Mouse (Mus musculus): ENCODE data around the gene Gpr179. TPM values are rescaled to one million over a fixed set of nuclear protein-coding genes. Genes with fewer than 3 reads are reported as not detected.

Gpr179 gene
- total and polyA plus RNA-seq, 2 experiments from 2014 or later: not detected

- Histone ChIP-seq H3K9me3 (replicated peaks; ENCODE audit: control insufficient read depth, low read length) (no peaks in the 10 kb centered on the region), H3K4me3 (ENCODE audit: low read depth, low read length) (no peak overlapping the region), H3K36me3 (replicated peaks; ENCODE audit: control insufficient read depth, insufficient read depth, low read length) (peaks cover 71% of the 10 kb centered on the region), H3K4me1 (ENCODE audit: control insufficient read depth, insufficient read depth) (no peaks in the 10 kb centered on the region), H3K27me3 (ENCODE audit: control insufficient read depth, insufficient read depth, low read length) (no peaks in the 10 kb centered on the region), H3K27ac (ENCODE audit: low read depth) (no peak overlapping the region), H3K9ac (replicated peaks; ENCODE audit: low read depth, low read length) (no peak overlapping the region), H3K4me2 (ENCODE audit: low read depth, low read length) (no peak overlapping the region)
- WGBS: 69% methylated on average over 11 of the region's 11 CpGs
- TF ChIP-seq CTCF (IDR thresholded peaks at IDR 0.05; ENCODE audit: low read depth): no peak
- TF ChIP-seq EP300 (IDR thresholded peaks at IDR 0.05; ENCODE audit: low read depth): no peak
- ATAC-seq (ENCODE audit: insufficient read depth, low read depth) (no peak), DNase-seq (ENCODE audit: low spot score) (no peak)
Observed at GRCm38 (mm10) chr11:97393658-97394057, 41.8 kb upstream of the Gpr179 start.

DNA sequence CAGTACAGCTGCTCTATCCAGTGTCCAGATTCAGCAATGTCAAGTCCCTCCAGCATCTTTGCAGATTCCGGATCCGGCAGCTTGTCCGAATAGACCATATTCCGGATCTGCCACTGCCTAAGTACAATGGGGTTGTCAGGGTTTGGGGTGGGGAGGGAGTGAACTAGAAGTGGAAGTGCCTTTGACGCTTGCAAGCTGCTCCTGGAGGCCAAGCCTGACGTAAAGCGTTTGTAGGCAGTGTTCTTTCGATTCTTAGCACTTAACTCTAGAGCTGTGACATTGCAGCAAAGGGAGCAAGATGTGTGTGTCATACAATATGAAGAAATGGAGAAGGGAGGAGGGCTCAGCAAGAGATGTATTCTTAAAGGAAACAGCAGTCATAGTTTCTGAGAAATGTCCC is 37.2 kb upstream of the Gpr179 start:
- Histone ChIP-seq H3K27me3 (ENCODE audit: control insufficient read depth, insufficient read depth, low read length) (no peaks in the 10 kb centered on the region), H3K9me3 (replicated peaks; ENCODE audit: control insufficient read depth, low read length) (no peaks in the 10 kb centered on the region), H3K27ac (ENCODE audit: low read depth) (no peak overlapping the region), H3K36me3 (replicated peaks; ENCODE audit: control insufficient read depth, insufficient read depth, low read length) (peaks cover 85% of the 10 kb centered on the region), H3K4me2 (ENCODE audit: low read depth, low read length) (no peak overlapping the region), H3K4me3 (ENCODE audit: low read depth, low read length) (no peak overlapping the region), H3K4me1 (ENCODE audit: control insufficient read depth, insufficient read depth) (no peaks in the 10 kb centered on the region), H3K9ac (replicated peaks; ENCODE audit: low read depth, low read length) (no peak overlapping the region)
- DNase-seq (ENCODE audit: low spot score) (no peak), ATAC-seq (ENCODE audit: insufficient read depth, low read depth) (no peak)
- WGBS: 77% methylated on average over 8 of the region's 8 CpGs
- no peak for TF ChIP-seq EP300 (IDR thresholded peaks at IDR 0.05; ENCODE audit: low read depth)
- no peak for TF ChIP-seq CTCF (IDR thresholded peaks at IDR 0.05; ENCODE audit: low read depth)

- Histone ChIP-seq H3K27ac (ENCODE audit: low read depth) (no peak overlapping the region), H3K4me3 (ENCODE audit: low read depth, low read length) (no peak overlapping the region), H3K36me3 (replicated peaks; ENCODE audit: control insufficient read depth, insufficient read depth, low read length) (peaks cover 85% of the 10 kb centered on the region), H3K9me3 (replicated peaks; ENCODE audit: control insufficient read depth, low read length) (no peaks in the 10 kb centered on the region), H3K9ac (replicated peaks; ENCODE audit: low read depth, low read length) (no peak overlapping the region), H3K27me3 (ENCODE audit: control insufficient read depth, insufficient read depth, low read length) (no peaks in the 10 kb centered on the region), H3K4me2 (ENCODE audit: low read depth, low read length) (no peak overlapping the region), H3K4me1 (ENCODE audit: control insufficient read depth, insufficient read depth) (no peaks in the 10 kb centered on the region)
- DNase-seq (ENCODE audit: low spot score): no peak
- WGBS: 84% methylated on average over 2 of the region's 2 CpGs
- no peak for ATAC-seq (ENCODE audit: insufficient read depth, low read depth)
- TF ChIP-seq CTCF (IDR thresholded peaks at IDR 0.05; ENCODE audit: low read depth): no peak
- TF ChIP-seq EP300 (IDR thresholded peaks at IDR 0.05; ENCODE audit: low read depth): no peak
Observed at GRCm38 (mm10) chr11:97387811-97388210, 35.9 kb upstream of the Gpr179 start.

DNA sequence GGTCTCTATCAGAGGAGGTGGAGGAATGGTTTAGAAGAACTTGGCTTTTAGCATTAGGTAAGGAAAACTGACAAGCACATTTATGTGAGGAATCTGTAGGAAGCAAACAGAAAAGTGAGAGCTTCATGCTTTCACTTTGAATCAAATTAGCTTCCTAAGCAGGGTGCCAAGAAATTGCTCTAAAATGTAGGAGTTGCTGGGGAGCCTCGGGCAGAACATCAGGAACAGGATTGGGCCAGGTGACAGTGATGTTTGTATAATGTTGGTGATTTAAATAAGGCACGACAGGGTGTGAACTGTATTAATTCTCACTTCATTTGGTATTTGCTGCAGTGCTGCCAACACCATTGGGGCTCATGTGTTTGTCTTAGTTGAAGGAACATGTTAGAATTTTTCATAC is 31.9 kb upstream of the Gpr179 start:
- 66% methylated on average over 2 of the region's 2 CpGs for WGBS
- H3K4me3 ChIP-seq (ENCODE audit: low read depth, low read length): no peak overlapping the region
- no peaks in the 10 kb centered on the region for H3K9me3 ChIP-seq (replicated peaks; ENCODE audit: control insufficient read depth, low read length)
- H3K9ac ChIP-seq (replicated peaks; ENCODE audit: low read depth, low read length): no peak overlapping the region
- ATAC-seq (ENCODE audit: insufficient read depth, low read depth) (no peak), DNase-seq (ENCODE audit: low spot score) (no peak)
- H3K27me3 ChIP-seq (ENCODE audit: control insufficient read depth, insufficient read depth, low read length): no peaks in the 10 kb centered on the region
- peaks cover 78% of the 10 kb centered on the region for H3K36me3 ChIP-seq (replicated peaks; ENCODE audit: control insufficient read depth, insufficient read depth, low read length)
- TF ChIP-seq EP300 (IDR thresholded peaks at IDR 0.05; ENCODE audit: low read depth): no peak
- no peak for TF ChIP-seq CTCF (IDR thresholded peaks at IDR 0.05; ENCODE audit: low read depth)
- no peak overlapping the region for H3K27ac ChIP-seq (ENCODE audit: low read depth)
- no peak overlapping the region for H3K4me2 ChIP-seq (ENCODE audit: low read depth, low read length)
- no peaks in the 10 kb centered on the region for H3K4me1 ChIP-seq (ENCODE audit: control insufficient read depth, insufficient read depth)

GRCm38 (mm10) chr11:97383017-97383416 is 31.1 kb upstream of the Gpr179 start:
- Histone ChIP-seq H3K9me3 (replicated peaks; ENCODE audit: control insufficient read depth, low read length) (no peaks in the 10 kb centered on the region), H3K4me1 (ENCODE audit: control insufficient read depth, insufficient read depth) (no peaks in the 10 kb centered on the region), H3K27ac (ENCODE audit: low read depth) (no peak overlapping the region), H3K4me2 (ENCODE audit: low read depth, low read length) (no peak overlapping the region), H3K36me3 (replicated peaks; ENCODE audit: control insufficient read depth, insufficient read depth, low read length) (peaks cover 82% of the 10 kb centered on the region), H3K27me3 (ENCODE audit: control insufficient read depth, insufficient read depth, low read length) (no peaks in the 10 kb centered on the region), H3K4me3 (ENCODE audit: low read depth, low read length) (no peak overlapping the region), H3K9ac (replicated peaks; ENCODE audit: low read depth, low read length) (no peak overlapping the region)
- DNase-seq (ENCODE audit: low spot score) (no peak), ATAC-seq (ENCODE audit: insufficient read depth, low read depth) (no peak)
- no peak for TF ChIP-seq CTCF (IDR thresholded peaks at IDR 0.05; ENCODE audit: low read depth)
- no peak for TF ChIP-seq EP300 (IDR thresholded peaks at IDR 0.05; ENCODE audit: low read depth)
- WGBS: 93% methylated on average over 2 of the region's 2 CpGs

GRCm38 (mm10) chr11:97380036-97380435 is 28.2 kb upstream of the Gpr179 start:
- H3K9ac ChIP-seq (replicated peaks; ENCODE audit: low read depth, low read length): no peak overlapping the region
- H3K4me3 ChIP-seq (ENCODE audit: low read depth, low read length): no peak overlapping the region
- H3K4me2 ChIP-seq (ENCODE audit: low read depth, low read length): no peak overlapping the region
- TF ChIP-seq EP300 (IDR thresholded peaks at IDR 0.05; ENCODE audit: low read depth) (no peak), CTCF (IDR thresholded peaks at IDR 0.05; ENCODE audit: low read depth) (no peak)
- H3K36me3 ChIP-seq (replicated peaks; ENCODE audit: control insufficient read depth, insufficient read depth, low read length): peaks cover 83% of the 10 kb centered on the region
- H3K9me3 ChIP-seq (replicated peaks; ENCODE audit: control insufficient read depth, low read length): no peaks in the 10 kb centered on the region
- WGBS: 78% methylated on average over 3 of the region's 3 CpGs
- H3K27me3 ChIP-seq (ENCODE audit: control insufficient read depth, insufficient read depth, low read length): no peaks in the 10 kb centered on the region
- H3K27ac ChIP-seq (ENCODE audit: low read depth): no peak overlapping the region
- ATAC-seq (ENCODE audit: insufficient read depth, low read depth): no peak
- DNase-seq (ENCODE audit: low spot score): no peak
- H3K4me1 ChIP-seq (ENCODE audit: control insufficient read depth, insufficient read depth): no peaks in the 10 kb centered on the region

All from heart, postnatal 0 days (tissue).